11 mouse cellular contexts compared by ENCODE assay signal in genomic region chr8:127534789-127535188, GRCm38 (mm10).
DNase-seq lines count a peak whose midpoint lies in the region; ATAC-seq and TF ChIP-seq lines count a peak whose summit lies in the region.
"Had no signal": no experiment of that assay in that cellular context is flagged by ENCODE, and none has a peak within 500 bp of the region (broad histone marks: within the 10 kb centered on the region; RNA-seq: fewer than 3 reads in every experiment).

No protein-coding gene starts in this region.

- no peak for ATAC-seq in hindbrain, embryonic 12.5 days (ENCODE audit: low FRiP score)
- ATAC-seq in forebrain, postnatal 0 days = peak; percentile 85
- ATAC-seq in lung, postnatal 0 days = peak; percentile 84
- no peak for ATAC-seq in megakaryocyte progenitor cell, adult 5-6 weeks (replicated peaks; ENCODE audit: poor library complexity)

- no peaks in the 10 kb centered on the region for H3K9me3 ChIP-seq in hindbrain, embryonic 12.5 days (replicated peaks)
- no peaks in the 10 kb centered on the region for H3K9me3 ChIP-seq in hindbrain, embryonic 10.5 days
- H3K9me3 ChIP-seq in forebrain, postnatal 0 days (ENCODE audit: low read length) = no peaks in the 10 kb centered on the region
- H3K9me3 ChIP-seq in lung, postnatal 0 days (ENCODE audit: low read length) = no peaks in the 10 kb centered on the region

- 0 out of 2 replicates have a peak, but pooled peaks have one; percentile 17 for TF ChIP-seq EP300 in lung, postnatal 0 days (IDR thresholded peaks at IDR 0.05)

- H3K27me3 ChIP-seq in hindbrain, embryonic 12.5 days = no peaks in the 10 kb centered on the region
- H3K27me3 ChIP-seq in hindbrain, embryonic 10.5 days (ENCODE audit: insufficient read depth, poor library complexity, severe bottlenecking) = no peaks in the 10 kb centered on the region
- no peaks in the 10 kb centered on the region for H3K27me3 ChIP-seq in forebrain, postnatal 0 days (ENCODE audit: insufficient read depth, low read length)
- H3K27me3 ChIP-seq in lung, postnatal 0 days (replicated peaks; ENCODE audit: insufficient read depth, low read length) = no peaks in the 10 kb centered on the region

- no peak overlapping the region for H3K4me2 ChIP-seq in hindbrain, embryonic 12.5 days (replicated peaks)
- peak overlapping the region; percentile 22; the same call in 1 of the 2 replicates for H3K4me2 ChIP-seq in forebrain, postnatal 0 days (ENCODE audit: low read depth)
- H3K4me2 ChIP-seq in lung, postnatal 0 days (replicated peaks; ENCODE audit: low read depth, low read length) = no peak overlapping the region

- H3K4me1 ChIP-seq in hindbrain, embryonic 12.5 days = peaks cover 12% of the 10 kb centered on the region; the same call in 1 of the 2 replicates
- H3K4me1 ChIP-seq in hindbrain, embryonic 10.5 days (replicated peaks) = 0 out of 2 replicates have a peak, but pooled peaks cover 4% of the 10 kb centered on the region
- H3K4me1 ChIP-seq in forebrain, postnatal 0 days (ENCODE audit: insufficient read depth) = peaks cover 9% of the 10 kb centered on the region; the same call in 1 of the 2 replicates
- no peaks in the 10 kb centered on the region for H3K4me1 ChIP-seq in lung, postnatal 0 days (ENCODE audit: insufficient read depth, low read depth, low read length)

- no peaks in the 10 kb centered on the region for H3K36me3 ChIP-seq in hindbrain, embryonic 12.5 days
- no peaks in the 10 kb centered on the region for H3K36me3 ChIP-seq in hindbrain, embryonic 10.5 days
- no peaks in the 10 kb centered on the region for H3K36me3 ChIP-seq in forebrain, postnatal 0 days (ENCODE audit: insufficient read depth)
- no peaks in the 10 kb centered on the region for H3K36me3 ChIP-seq in lung, postnatal 0 days (ENCODE audit: insufficient read depth, low read length)

- peak overlapping the region; percentile 68 for H3K27ac ChIP-seq in hindbrain, embryonic 12.5 days
- no peak overlapping the region for H3K27ac ChIP-seq in hindbrain, embryonic 10.5 days
- peak overlapping the region; percentile 73 for H3K27ac ChIP-seq in forebrain, postnatal 0 days (ENCODE audit: low read depth, low read length)
- no peak overlapping the region for H3K27ac ChIP-seq in lung, postnatal 0 days (ENCODE audit: low read length)

- TF ChIP-seq CTCF in forebrain, postnatal 0 days (IDR thresholded peaks at IDR 0.05; ENCODE audit: low read depth) = no peak
- TF ChIP-seq CTCF in lung, postnatal 0 days (IDR thresholded peaks at IDR 0.05) = no peak

- H3K4me3 ChIP-seq in hindbrain, embryonic 12.5 days = no peak overlapping the region
- H3K4me3 ChIP-seq in hindbrain, embryonic 10.5 days = no peak overlapping the region
- no peak overlapping the region for H3K4me3 ChIP-seq in forebrain, postnatal 0 days (ENCODE audit: low read depth, low read length)
- H3K4me3 ChIP-seq in lung, postnatal 0 days (ENCODE audit: low read depth, low read length) = no peak overlapping the region

- no peak for DNase-seq in hindbrain, embryonic 10.5 days (ENCODE audit: low spot score)
- peak; percentile 25 for DNase-seq in adipocyte (ENCODE audit: low spot score)
- DNase-seq in forebrain, postnatal 0 days = peak; percentile 76
- peak; percentile 87 for DNase-seq in lung, postnatal 0 days (ENCODE audit: low spot score)
- DNase-seq in cerebellum, adult 11 months = no peak
- DNase-seq in spleen, adult 18-20 months = no peak
- DNase-seq: cerebellum, postnatal 25 days; gastrocnemius, postnatal 10 days; liver had no signal

- WGBS in hindbrain, embryonic 12.5 days = 59% methylated on average over 3 of the region's 3 CpGs
- WGBS in hindbrain, embryonic 10.5 days = 84% methylated on average over 3 of the region's 3 CpGs
- 15% methylated on average over 3 of the region's 3 CpGs for WGBS in forebrain, postnatal 0 days
- WGBS in lung, postnatal 0 days = 54% methylated on average over 3 of the region's 3 CpGs

- H3K9ac ChIP-seq in hindbrain, embryonic 12.5 days = no peak overlapping the region
- H3K9ac ChIP-seq in forebrain, postnatal 0 days = no peak overlapping the region
- H3K9ac ChIP-seq in lung, postnatal 0 days (replicated peaks; ENCODE audit: low read depth) = no peak overlapping the region

Comparison
In these comparisons a context has a peak if more than half of its experiments do, and no peak if none do; other contexts are left out.
1. H3K27ac ChIP-seq: peak in hindbrain, embryonic 12.5 days (single experiment) and forebrain, postnatal 0 days (single experiment); none in hindbrain, embryonic 10.5 days (single experiment) and lung, postnatal 0 days (single experiment).
2. ATAC-seq: peak in forebrain, postnatal 0 days (single experiment) and lung, postnatal 0 days (single experiment); none in hindbrain, embryonic 12.5 days (single experiment) and megakaryocyte progenitor cell, adult 5-6 weeks (single experiment).
3. DNase-seq: peak in adipocyte (single experiment), forebrain, postnatal 0 days (single experiment) and lung, postnatal 0 days (single experiment); none in hindbrain, embryonic 10.5 days (single experiment), cerebellum, adult 11 months (single experiment) and spleen, adult 18-20 months (0 of 2).